Mouse (Mus musculus) T-helper 1 cell (primary cell): Measurements from ENCODE around the gene Tmem108.

ENCODE experiments used
- in situ Hi-C: fragments of 300-600 bp; cut with MboI, MseI; formaldehyde crosslinking; loops from one replicate; pipeline ENCODE4 v1.15.1; 2025; ENCODE audit warnings: high pct_unique_total_duplicates

Gene Tmem108

GRCm38 (mm10) chr9:103550661-103551248, 210.9 kb downstream of the Tmem108 start:
- in situ Hi-C loops, result no loop called here

DNA sequence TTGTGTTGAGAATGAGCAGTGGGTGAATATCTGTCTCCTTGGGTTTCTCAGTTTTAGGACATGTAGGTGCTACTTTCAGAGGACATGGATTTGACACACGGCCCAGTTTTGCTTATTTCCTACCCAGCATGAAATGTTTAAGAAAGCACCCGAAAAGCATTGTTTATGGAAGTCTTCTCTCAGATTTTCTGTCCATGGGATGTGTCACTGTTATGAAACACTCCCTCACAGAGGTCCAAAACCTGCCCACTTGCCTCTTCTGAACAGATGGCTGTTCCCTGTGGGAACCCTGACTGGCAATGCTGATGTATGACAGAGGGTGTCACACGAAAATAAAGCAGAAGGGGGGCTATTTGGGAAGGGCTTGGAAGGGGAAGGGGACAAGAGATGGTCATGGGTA, 212.5 kb downstream of the Tmem108 start:
- in situ Hi-C loops, result no loop called here

DNA sequence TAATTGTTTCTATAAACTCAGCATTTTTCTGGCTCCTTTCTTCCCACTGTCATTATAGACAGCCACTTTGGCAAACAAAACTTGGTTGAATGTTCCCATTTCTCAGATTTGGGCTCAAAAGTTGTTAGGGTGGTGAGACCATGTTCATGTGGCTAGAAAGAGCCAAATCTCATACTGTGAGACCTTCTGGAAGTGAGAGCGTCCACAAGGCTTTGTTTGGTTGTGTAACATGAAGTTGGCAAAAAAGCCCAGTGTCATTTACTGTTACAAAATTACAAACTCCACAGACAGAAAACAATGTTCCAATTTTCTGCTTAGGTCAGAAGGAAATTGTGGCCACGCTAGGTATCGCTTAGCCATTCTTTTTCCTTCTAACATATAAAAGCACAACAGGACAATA, 213.0 kb downstream of the Tmem108 start:
- in situ Hi-C loops, result no loop called here

DNA sequence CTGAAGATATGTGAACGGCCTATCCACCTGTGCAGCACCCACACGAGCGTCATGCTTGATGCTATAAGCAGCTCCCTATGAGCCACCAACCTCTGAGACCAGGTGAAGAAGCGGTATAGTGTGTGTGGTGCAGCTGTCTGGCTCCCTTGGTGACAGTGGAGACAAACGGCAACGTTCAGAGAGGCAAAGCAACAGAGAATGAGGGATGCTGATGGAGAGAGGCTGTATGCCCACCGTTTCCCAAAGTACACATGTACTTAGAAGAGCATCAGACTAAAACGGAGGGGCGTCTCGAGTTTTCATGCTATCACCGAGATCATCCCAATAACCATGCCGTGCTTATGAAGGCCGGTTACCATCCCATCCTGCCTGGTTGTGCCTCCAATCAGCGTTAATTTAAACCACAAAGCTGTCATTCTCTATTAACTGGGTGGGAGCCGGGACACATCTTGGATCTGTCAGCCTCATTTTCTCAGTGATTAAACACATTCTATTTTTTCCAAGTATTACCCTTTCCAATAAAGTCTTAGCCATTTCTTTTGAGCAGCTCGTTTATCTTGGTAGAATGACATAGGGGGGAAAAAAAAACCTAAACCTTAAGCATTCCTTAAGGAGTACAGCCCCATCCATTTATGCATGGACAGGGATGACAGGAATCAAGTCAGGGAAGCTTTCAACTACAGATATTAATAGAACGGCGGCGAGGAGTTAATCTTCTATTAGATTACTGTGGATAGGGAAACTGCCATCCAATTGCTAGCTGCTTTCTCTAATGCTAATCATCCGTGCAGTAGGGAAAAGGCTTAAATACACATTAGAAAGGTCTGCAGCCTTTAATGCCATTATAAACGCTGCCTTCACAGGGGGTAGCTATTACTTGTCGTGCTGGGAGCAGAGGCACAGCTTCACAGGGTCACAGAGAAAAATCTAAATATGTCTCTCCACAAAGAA, 214.7 kb downstream of the Tmem108 start:
- in situ Hi-C loops, result no loop called here

DNA sequence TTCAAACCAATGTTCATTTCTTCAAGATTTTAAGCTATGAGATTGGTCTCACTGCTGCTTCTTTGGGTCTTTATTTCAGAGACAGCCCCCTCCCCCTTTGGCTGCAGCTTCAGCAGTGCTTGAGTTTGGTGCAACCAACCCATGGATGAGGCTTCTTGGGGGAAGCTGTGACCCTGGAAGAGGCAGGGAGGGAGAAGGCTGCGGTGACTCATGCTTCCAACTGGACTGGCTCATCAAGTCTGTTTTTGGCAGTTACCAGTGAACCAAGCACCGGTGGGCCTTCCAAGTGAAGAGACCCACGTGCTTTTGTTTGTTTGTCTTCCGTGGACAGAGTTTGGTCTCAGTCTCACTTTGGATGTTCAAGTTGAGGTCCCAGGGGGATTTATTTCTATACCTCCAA, 215.9 kb downstream of the Tmem108 start:
- in situ Hi-C loops, result no loop called here

DNA sequence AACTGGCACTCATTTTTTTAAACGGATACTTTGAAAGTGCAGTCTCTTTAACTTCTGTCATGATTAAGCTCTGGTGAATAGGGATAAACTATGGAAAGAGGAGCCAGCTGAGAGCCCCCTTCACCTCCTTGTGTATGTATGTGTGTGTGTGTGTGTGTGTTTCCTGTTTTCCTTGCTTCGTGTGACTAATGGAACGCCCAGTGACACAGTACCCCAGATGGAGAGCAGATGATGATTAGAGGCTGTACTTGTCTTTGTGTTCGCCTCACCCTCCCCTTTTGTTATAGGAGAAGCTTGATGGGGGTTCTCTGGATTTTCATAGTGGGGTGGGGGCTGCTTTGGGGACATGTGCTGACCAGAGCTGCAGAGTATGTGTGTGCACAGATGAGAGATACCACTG, 216.4 kb downstream of the Tmem108 start:
- in situ Hi-C loops, result no loop called here

- in situ Hi-C loops, result no loop called here
These were observed 217.0 kb downstream of the Tmem108 start for GRCm38 (mm10) chr9:103544599-103544998.

- in situ Hi-C loops, result no loop called here
These were observed 221.1 kb downstream of the Tmem108 start for GRCm38 (mm10) chr9:103540518-103540917.

DNA sequence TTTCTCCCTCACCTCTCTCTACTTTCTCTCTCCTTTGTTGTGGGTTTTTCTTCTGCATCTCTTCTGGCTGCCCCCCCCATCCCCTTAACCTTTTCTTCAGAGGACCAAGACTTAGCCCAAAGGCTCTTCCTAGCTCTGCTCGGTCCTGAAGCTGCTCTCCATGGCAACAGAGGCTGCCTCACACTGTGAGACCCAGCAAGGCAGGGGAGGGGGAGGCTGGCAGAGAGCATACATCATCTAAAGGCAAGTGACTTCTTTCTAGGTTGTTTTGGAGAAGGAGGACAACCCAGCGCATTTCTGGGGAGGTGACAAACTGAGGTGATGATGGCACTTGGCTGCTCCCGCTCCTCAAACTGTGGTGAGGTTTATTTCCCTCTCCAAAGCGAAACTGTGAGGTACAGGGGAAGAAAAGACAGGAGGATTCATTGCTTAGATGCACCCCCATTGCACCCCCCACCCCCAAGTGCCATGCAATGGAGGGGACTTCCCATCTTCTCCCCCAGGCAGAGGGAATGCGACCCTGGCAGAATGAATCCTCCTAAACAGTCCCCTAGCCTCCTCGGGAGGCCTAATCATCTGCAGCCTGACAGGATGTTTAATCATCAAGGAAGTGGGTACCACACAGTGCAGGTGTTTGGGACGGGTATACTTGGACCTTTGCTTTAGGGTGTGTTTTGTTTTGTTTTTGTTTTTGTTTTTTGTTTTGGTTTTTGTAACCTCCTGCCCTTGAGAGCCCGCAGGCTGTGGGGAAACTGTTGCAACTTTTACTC, 223.4 kb downstream of the Tmem108 start:
- in situ Hi-C loops, result no loop called here

- in situ Hi-C loops, result no loop called here
These were observed 225.5 kb downstream of the Tmem108 start for GRCm38 (mm10) chr9:103536059-103536634.

DNA sequence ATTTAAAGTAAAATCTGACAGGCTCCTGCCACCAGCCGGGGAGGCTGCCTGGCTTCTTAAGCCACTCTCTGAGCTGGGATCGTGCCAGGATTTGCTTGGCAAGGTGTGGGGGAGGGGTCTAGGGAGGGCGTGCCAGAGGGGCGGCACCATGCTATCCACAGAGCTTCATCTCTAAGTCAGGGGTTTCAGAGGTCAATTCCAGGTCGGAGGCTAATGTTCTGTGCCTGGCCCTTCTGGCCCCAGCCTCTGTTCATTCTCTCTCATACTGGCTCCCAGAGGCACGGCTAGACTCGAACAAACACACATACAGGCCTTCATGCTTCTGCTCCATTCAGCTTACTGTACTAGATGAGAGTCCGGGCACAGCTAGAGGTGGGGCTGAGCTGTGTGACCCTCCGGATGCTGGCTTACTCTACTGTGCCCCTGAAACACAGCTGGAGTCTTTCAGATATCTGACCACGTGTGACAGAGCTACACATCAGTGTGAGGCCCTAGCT, 236.5 kb downstream of the Tmem108 start:
- in situ Hi-C loops, result no loop called here

- in situ Hi-C loops, result no loop called here
These were observed 237.0 kb downstream of the Tmem108 start for GRCm38 (mm10) chr9:103524600-103524999.

- in situ Hi-C loops, result no loop called here
These were observed 237.8 kb downstream of the Tmem108 start for GRCm38 (mm10) chr9:103523742-103524403.

DNA sequence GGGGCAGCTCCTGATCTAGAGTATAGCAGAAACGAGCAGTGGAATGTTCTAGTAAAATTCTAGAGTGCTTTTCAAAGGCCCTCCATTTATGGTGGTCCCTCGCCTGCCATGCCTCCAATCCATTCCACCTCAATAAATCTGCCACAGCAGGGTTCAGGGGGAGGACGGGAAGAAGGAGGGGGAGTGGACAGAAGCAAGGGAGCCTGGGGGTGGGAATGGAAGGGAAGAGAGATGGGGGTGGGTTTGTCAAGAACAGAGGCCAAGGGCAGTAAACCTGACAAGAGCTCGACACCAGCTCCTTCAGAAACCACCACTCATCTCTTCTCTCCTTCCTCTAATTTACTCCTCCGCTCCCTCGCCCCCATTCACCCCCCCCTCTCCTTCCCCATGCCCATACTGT, 238.6 kb downstream of the Tmem108 start:
- in situ Hi-C loops, result no loop called here

DNA sequence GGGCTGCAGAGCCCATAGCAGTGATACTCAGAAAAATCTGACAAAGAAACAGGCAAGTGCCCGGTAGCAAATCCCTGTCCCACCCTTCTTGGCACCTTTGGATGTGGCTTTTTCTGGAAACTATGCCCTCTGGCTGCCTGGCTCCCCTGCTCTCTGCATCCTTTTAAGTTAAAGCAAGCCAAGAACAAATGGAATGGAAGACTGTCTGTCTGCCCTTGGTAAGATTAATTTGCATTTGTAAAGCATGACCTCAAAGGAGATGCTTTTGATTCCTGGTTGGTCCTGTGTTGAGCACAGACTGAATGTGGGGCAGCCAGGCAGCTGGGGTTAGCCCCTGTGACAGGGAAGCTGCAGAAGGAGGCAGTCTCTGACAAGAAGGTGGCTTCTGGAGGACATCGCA, 247.8 kb downstream of the Tmem108 start:
- in situ Hi-C loops, result no loop called here

DNA sequence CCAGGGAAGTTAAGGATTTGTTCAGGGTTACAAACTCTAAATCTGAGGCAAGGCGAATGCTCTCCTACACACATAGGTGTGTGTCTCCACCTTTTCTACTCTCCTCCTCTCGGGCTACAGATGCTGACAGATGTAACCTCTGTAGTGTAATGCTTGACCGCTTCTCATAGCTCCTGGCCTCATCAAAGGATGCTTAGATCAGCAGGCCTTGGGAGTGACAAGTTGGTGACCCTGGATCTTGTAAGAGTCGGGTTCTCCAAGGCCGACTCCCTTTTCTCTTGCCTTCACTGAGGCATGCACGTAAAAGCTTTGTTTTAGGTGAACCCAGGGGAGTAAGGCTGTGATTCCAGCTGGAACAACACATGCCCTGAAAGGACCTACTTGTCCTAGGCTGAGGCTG, 249.4 kb downstream of the Tmem108 start:
- in situ Hi-C loops, result no loop called here

GRCm38 (mm10) chr9:103506968-103507584, 254.6 kb downstream of the Tmem108 start:
- in situ Hi-C loops, result no loop called here

- in situ Hi-C loops, result no loop called here
These were observed 256.6 kb downstream of the Tmem108 start for GRCm38 (mm10) chr9:103505067-103505466.

- in situ Hi-C loops, result no loop called here
These were observed 257.0 kb downstream of the Tmem108 start for GRCm38 (mm10) chr9:103504646-103505045.

- in situ Hi-C loops, result no loop called here
These were observed 257.9 kb downstream of the Tmem108 start for GRCm38 (mm10) chr9:103503586-103504298.
